Mouse (Mus musculus): ENCODE data around the gene Nudt21.
"Not testable (repeated sequence)": the region's sequence is repeated elsewhere in the genome, so short reads cannot be mapped to it uniquely, and the experiment has no call there.

The Nudt21 gene

GRCm38 (mm10) chr8:94036944-94037524, at the start of gene Nudt21, which contains the start of gene Ogfod1:
TSS of gene Nudt21 (minus strand) at chr8:94037031.
TSS of gene Ogfod1 (plus strand) at chr8:94037198.
- CTCF ChIA-PET: no interaction called here

GRCm38 (mm10) chr8:94076461-94077192, 39.8 kb upstream of the Nudt21 start:
- CTCF ChIA-PET: interaction anchor here (0.5 kb wide), 1 partner anchor 38 kb away, joined by 6 read pairs; no protein-coding TSS in a partner anchor

- CTCF ChIA-PET: interaction anchor here (0.7 kb wide), 1 partner anchor 1030 kb away, joined by 4 read pairs; no protein-coding TSS in a partner anchor
Measured at GRCm38 (mm10) chr8:94068793-94069192, 32.0 kb upstream of the Nudt21 start.

GRCm38 (mm10) chr8:94066121-94066863, 29.5 kb upstream of the Nudt21 start:
- CTCF ChIA-PET: interaction anchor here (0.6 kb wide), 1 partner anchor 1555 kb away, joined by 3 read pairs; no protein-coding TSS in a partner anchor

- CTCF ChIA-PET: no interaction called here
Measured at GRCm38 (mm10) chr8:94057157-94057854, 20.5 kb upstream of the Nudt21 start.

- CTCF ChIA-PET: no interaction called here
Measured at GRCm38 (mm10) chr8:94052696-94053095, 15.9 kb upstream of the Nudt21 start.

- CTCF ChIA-PET: no interaction called here
Measured at GRCm38 (mm10) chr8:94047845-94048244, 11.0 kb upstream of the Nudt21 start.

- CTCF ChIA-PET: no interaction called here
Measured at GRCm38 (mm10) chr8:94037806-94038205, 975 bp upstream of the Nudt21 start.

- CTCF ChIA-PET: not testable (repeated sequence)
Measured at GRCm38 (mm10) chr8:94036541-94036940, 290 bp downstream of the Nudt21 start.

GRCm38 (mm10) chr8:94035200-94035599, 1.6 kb downstream of the Nudt21 start:
- CTCF ChIA-PET: no interaction called here

GRCm38 (mm10) chr8:94033601-94034000, 3.2 kb downstream of the Nudt21 start:
- CTCF ChIA-PET: no interaction called here

GRCm38 (mm10) chr8:94029701-94030100, 7.1 kb downstream of the Nudt21 start:
- CTCF ChIA-PET: interaction anchor here (1.0 kb wide), 1 partner anchor 9 kb away, joined by 3 read pairs; no protein-coding TSS in a partner anchor

GRCm38 (mm10) chr8:94023916-94024315, 12.9 kb downstream of the Nudt21 start:
- CTCF ChIA-PET: no interaction called here

GRCm38 (mm10) chr8:94013026-94013612, 23.7 kb downstream of the Nudt21 start:
- CTCF ChIA-PET: no interaction called here

- CTCF ChIA-PET: interaction anchor here (0.5 kb wide), 1 partner anchor 9 kb away, joined by 3 read pairs; no protein-coding TSS in a partner anchor
Measured at GRCm38 (mm10) chr8:94012013-94012951, 24.5 kb downstream of the Nudt21 start, which contains the start of gene Amfr. TSS of gene Amfr (minus strand) at chr8:94012842.

- CTCF ChIA-PET: no interaction called here
Measured at GRCm38 (mm10) chr8:94011076-94012012, 25.5 kb downstream of the Nudt21 start.

- CTCF ChIA-PET: no interaction called here
Measured at GRCm38 (mm10) chr8:94010101-94010705, 26.6 kb downstream of the Nudt21 start.

GRCm38 (mm10) chr8:94009243-94009845, 27.5 kb downstream of the Nudt21 start:
- CTCF ChIA-PET: no interaction called here
